Mouse (Mus musculus): Measurements from ENCODE around the gene Iqcc.

DNA sequence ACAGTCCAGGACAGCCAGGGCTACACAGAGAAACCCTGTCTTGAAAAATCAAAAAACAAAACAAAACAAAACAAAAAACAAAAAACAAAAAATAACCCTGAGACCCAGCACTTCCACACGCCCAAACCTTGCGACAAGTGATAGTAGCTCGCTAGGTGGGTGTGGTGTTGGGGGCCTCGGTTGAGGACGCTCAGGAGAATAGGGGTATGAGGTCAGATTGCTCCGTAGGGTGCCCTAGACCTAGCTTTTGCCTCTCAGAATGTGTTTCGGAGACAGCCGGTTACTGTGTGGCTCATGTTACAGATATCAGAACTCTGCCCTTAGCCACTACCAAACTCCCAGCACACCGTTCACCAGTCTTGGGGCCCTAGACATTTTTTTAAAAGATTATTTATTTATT, 33.1 kb downstream of the Iqcc start:
- TF ChIP-seq CTCF (IDR thresholded peaks at IDR 0.05; ENCODE audit: extremely low read depth, insufficient read length, insufficient replicate concordance, low read depth, low read length), result no peak
- no peak for TF ChIP-seq POLR2A (IDR thresholded peaks at IDR 0.05; ENCODE audit: low read depth, low read length)
